Mouse (Mus musculus) Patski (cell line): ENCODE measurements around the gene Cobll1. TPM values are rescaled to one million over a fixed set of nuclear protein-coding genes. Genes with fewer than 3 reads are reported as not detected.

ENCODE experiments used
- ATAC-seq: fragments of 100-300 bp; one replicate; pipeline ENCODE4 v1.8.0; 2021
- CTCF ChIA-PET: fragments of 350-600 bp; sonication (Branson Sonifier 250); formaldehyde crosslinking; loops from one replicate; lab custom pipeline; 2022; ENCODE audit warnings: inconsistent platforms; lab: Charles Lee
- POLR2A ChIA-PET: fragments of 350-600 bp; sonication (Branson Sonifier 250); formaldehyde crosslinking; loops from one replicate; lab custom pipeline; 2022; ENCODE audit warnings: antibody characterized with exemption, inconsistent platforms; lab: Charles Lee
- DNase-seq: peaks from one replicate; pipeline ENCODE4 v3.0.0-alpha.2; 2011; ENCODE audit warnings: low read depth, low spot score
- H3K27me3 ChIP-seq: fragments of 371-371 bp; one replicate; pipeline ENCODE4 v1.5.1; 2021
- CTCF ChIP-seq: fragments of 100-300 bp; IDR thresholded peaks from one replicate; pipeline ENCODE4 v1.5.1; 2021
- in situ Hi-C: fragments of 300-500 bp; cut with MboI; formaldehyde crosslinking; loops from 3 replicates; pipeline ENCODE4 v1.11.1; 2018; ENCODE audit warnings: low pct_unique_long_range_greater_than_20kb, mixed read lengths
- polyA plus RNA-seq: library from polyadenylated mRNA; unstranded; gene quantifications from one replicate; pipeline ENCODE4 v1.2.3, GENCODE M21; 2021

Gene Cobll1
- polyA plus RNA-seq, 1 experiment from 2014 or later: 71.0 TPM

DNA sequence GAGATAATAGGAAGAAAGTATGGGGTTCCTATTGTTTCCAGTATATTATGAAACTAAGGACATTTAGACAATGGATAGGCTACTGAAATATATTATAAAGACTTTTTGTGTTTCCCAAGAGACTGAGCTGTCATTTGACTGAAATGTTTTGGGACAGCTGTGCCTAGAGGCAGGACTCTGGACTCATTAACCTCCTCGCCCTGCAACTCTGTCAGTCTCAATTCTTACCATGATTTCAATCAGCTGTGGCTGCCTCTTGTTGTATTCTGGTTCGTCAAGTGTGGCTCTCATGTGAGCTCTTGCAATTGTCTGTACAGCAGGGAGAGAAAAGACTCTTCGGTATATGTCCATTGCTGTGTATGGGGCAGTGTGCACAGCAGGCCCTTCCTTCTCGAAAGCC, 163.8 kb downstream of the Cobll1 start:
- in situ Hi-C loops: no loop called here
- CTCF ChIA-PET: interaction anchor here (1.2 to 1.8 kb wide), 2 partner anchors 16 to 256 kb away, joined by 3 read pairs; no protein-coding TSS in a partner anchor
- TF ChIP-seq CTCF: no peak
- no peak for DNase-seq
- no peaks in the 10 kb centered on the region for H3K27me3 ChIP-seq
- POLR2A ChIA-PET: no interaction called here
- no peak for ATAC-seq

DNA sequence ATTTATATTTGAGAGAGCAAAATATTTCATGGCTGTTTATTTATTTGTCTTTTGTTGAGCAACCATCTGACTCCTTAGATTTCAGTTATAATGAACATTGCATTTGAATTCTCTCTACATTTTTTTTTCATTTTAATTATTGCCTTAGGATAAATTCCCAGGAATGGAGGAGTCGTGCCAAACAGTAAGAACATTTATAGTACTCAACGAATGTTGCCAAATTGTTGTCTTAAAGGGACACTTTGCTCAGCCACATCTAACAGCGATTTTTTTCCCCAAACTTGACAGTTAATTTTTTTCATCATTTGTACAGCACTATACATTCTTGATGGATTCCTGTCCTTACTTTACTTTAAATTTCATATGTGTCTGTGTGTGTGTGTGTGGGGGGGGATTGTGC, 167.0 kb downstream of the Cobll1 start:
- TF ChIP-seq CTCF: no peak
- DNase-seq: no peak
- ChIA-PET CTCF (interaction anchor here (1.3 kb wide), 1 partner anchor 24 kb away, joined by 3 read pairs; no protein-coding TSS in a partner anchor), POLR2A (no interaction called here)
- H3K27me3 ChIP-seq: no peaks in the 10 kb centered on the region
- in situ Hi-C loops: no loop called here
- no peak for ATAC-seq

DNA sequence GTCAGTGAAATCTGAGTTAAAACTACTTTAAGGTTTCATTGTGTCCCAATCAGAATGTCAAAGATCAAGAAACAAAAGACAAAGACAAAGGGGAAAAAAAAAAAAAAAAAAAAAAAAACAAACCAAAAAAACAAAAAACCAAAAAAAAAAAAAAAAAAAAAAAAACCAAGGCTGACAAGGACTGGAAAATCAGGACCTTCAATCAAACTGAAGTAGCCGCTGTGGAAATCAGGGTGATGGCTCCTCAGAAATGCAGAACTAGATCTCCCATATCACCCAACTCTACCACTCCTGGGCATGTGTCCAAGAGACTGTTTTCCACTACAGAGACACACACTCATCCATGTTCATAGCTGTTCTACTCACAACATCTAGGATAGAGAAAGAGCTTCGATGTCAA, 185.4 kb downstream of the Cobll1 start:
- peaks cover 11% of the 10 kb centered on the region for H3K27me3 ChIP-seq
- ChIA-PET POLR2A (no interaction called here), CTCF (interaction anchor here (1.3 kb wide), 1 partner anchor 11 kb away, joined by 4 read pairs; no protein-coding TSS in a partner anchor)
- TF ChIP-seq CTCF: no peak
- ATAC-seq (no peak), DNase-seq (no peak)
- in situ Hi-C loops: no loop called here

DNA sequence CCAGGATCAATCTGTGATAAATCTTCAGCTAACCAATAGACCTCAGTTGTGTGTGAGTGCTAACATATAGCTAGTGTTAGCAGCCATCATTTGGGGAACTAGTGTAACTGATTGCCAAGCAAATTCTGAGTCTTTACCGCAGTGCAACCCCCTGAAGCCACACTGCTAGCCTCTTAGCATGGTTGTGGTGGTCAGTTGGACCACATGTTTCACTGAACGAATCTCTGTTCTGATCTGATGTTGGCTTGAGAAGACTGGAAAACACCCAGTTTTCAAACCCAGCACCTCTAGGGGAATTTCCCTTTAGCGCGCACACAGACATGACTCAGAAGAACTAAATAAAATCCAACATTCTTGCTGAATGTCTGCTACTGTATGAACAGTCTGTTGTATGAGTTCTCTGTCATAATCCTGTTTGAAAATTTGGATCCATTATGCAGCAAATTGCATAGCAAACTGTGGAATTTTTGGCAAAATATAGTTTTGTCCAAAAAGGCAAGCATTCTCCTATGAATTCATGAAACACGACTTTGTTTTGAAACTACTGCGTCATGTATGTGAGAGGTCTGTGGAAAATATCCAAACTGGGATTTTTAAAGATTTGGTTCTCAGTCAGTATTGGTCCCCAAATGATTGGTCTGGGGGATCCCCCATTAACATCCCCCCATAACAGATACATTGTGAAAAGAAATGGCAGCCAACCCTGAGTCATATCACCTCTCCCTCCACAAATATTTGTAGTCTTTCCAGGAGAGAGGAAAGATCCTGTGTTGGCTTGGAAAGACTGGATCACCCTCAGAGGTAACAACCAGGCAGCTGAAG, 186.8 kb downstream of the Cobll1 start:
- H3K27me3 ChIP-seq: peaks cover 11% of the 10 kb centered on the region
- POLR2A ChIA-PET: no interaction called here

DNA sequence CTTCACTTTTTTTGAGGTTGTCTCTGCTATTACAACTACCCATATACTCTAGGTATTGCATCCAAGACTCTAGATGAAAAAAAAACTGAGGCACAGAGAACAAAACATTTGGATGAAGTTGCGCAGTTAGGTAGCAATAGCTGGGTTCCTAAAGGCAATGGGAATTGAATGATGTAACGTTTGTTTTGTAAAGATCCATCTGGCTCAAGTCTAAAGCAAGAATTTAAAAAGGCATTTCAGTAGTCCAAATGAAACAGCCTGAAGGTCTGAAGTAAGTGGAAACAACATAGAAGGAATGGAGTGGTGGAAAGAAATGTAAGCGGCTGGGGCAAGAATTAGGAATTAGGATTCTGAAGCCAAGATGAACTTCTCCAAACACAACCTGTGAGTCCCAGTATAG, 188.4 kb downstream of the Cobll1 start:
- ATAC-seq (no peak), DNase-seq (no peak)
- peaks cover 11% of the 10 kb centered on the region for H3K27me3 ChIP-seq
- in situ Hi-C loops: no loop called here
- ChIA-PET CTCF (interaction anchor here (1.2 kb wide), 1 partner anchor 10 kb away, joined by 3 read pairs; no protein-coding TSS in a partner anchor), POLR2A (no interaction called here)
- TF ChIP-seq CTCF: no peak

More for the DNA sequence above, 186.8 kb downstream of the Cobll1 start:
- no peak for DNase-seq
- in situ Hi-C loops: no loop called here
- no peak for TF ChIP-seq CTCF
- no peak for ATAC-seq
- CTCF ChIA-PET: no interaction called here

DNA sequence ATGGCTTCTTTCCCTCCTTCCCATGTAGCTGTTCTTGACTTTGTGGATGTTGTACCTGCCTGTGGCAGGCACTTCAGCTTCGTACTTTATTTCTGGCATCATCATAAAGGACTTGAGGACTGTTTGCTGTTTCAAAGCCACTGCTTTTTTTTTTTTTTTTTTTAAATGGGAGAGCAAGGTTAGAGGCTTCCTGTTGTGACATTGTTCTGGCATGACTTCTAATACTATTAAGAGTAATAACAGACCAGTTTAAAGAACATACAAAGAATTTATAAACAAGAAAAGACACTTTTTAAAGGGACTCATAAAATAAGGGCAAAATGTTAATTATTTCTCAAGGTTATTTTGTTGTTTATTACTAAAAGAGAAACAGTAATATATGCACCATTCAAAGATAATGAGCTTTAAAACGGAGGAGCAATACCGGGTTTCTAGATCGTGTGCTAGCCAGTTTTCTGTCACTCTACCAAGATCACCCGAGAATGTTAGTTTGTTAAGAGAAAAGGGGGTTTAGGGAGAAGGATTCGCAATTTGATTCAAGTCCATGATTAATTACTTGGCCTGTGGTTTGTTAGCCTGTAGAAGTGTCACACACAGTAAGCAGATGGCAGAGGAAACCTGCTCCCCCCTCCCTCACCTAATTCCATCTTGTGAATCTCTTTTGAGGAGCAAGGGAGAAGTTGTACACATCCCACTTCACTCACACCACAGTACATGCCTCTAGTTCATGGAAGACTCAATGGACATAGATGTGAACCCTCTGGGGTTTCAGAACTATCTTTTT, 190.8 kb downstream of the Cobll1 start:
- POLR2A ChIA-PET: interaction anchor here (0.7 kb wide), 1 partner anchor 272 kb away, joined by 4 read pairs; no protein-coding TSS in a partner anchor
- TF ChIP-seq CTCF: no peak
- peaks cover 15% of the 10 kb centered on the region for H3K27me3 ChIP-seq
- in situ Hi-C loops: no loop called here
- ATAC-seq (no peak), DNase-seq (no peak)
- CTCF ChIA-PET: interaction anchor here (1.0 to 1.5 kb wide), 2 partner anchors 24 to 49 kb away, joined by 3 read pairs; no protein-coding TSS in a partner anchor

Other genes starting within 250 kb of the Cobll1 start
- gene Grb14, start 214.4 kb downstream of the Cobll1 start, polyA plus RNA-seq: 7.5 TPM
- gene Slc38a11, start 124.6 kb upstream of the Cobll1 start, polyA plus RNA-seq: not detected